Mouse (Mus musculus): ENCODE measurements around the gene Clic3. TPM values are rescaled to one million over a fixed set of nuclear protein-coding genes. Genes with fewer than 3 reads are reported as not detected.
A peak's percentile ranks its signal among the peaks of the same experiment; 100 is the strongest.
"Not testable (repeated sequence)": the region's sequence is repeated elsewhere in the genome, so short reads cannot be mapped to it uniquely, and the experiment has no call there.

Gene Clic3
- total RNA-seq (2021): under 1 TPM in 1 of 2 experiments, not detected in 1; 0.58 TPM
- long read RNA-seq, experiment 1: 0 reads
- long read RNA-seq, experiment 2, partial matches to known transcripts: 0 of 3 reads
- long read RNA-seq, experiment 2, other reads (novel, unspliced or antisense): 0 of 3 reads

DNA sequence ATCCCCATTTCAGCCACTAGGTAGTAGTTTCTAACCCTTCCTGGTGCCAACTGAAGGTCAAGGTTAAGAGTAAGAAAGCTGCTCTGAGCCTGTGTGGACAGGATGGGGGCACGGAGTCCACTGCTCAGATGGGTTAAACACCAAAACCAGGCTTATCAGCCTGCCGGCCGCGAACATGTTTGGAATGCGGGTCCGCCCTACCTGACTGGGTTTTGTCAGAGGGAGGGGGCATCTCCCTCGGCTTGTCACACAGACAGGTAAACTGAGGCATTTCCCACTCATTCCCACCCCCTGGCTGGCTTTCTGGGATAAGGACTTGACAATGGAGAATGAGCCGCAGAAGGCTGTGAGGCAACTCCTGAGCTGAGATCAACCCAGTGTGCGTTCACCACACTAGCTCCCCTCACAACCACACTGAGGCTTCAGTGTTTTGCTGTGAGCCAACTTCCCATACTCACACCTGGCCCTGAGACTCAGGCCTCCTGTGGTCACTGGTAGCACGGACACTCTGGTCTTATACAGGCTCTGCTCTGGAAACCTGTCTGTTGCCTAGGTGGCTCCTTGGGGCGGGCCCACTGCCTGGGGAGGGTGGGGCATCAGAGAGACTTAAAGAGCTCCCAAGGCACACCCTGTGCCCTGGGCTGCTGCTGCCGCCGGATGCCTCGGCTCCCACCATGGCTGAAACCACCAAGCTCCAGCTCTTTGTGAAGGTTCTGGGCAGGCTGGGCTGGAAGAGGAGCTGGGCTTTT lies at the start of gene Clic3:
Gene Clic3 (plus strand): TSS at position 634 of the 749 bp plus-strand sequence.
- no peak for DNase-seq (ENCODE audit: low spot score in 2 of 2)

DNA sequence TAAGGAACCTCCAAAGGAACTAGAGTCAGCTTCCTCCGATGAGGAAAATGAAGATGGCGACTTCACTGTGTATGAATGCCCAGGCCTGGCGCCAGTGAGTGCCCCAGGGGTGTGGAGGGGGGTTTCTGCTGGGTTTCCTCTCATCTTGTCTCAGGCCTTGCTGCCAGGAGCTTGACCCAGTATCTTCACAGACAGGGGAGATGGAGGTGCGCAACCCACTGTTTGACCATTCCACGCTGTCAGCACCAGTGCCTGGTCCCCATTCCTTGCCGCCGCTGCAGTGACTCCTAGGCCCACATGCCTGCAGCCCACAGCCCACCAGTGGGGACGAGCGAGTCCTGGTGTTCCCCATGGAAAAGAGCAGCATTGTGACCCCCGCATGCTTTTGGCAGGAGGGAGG lies 47.7 kb upstream of the Clic3 start:
- DNase-seq (ENCODE audit: low spot score in 2 of 2): no peak

DNA sequence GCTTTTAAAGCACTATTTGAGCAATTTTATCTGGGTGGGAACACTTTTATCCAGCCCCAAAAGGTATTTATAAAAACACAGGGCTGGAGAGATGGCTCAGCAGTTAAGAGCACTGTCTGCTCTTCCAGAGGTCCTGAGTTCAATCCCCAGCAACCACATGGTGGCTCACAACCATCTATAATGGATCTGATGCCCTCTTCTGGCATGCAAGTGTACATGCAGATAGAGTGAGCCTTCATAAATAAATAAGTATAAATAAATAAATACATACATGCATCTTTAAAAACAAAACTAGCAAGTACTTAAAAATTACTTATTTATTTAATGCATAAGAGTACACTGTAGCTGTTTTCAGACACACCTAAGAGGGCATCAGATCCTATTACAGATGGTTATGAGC lies 43.2 kb upstream of the Clic3 start:
- DNase-seq (ENCODE audit: low spot score in 2 of 2): not testable (repeated sequence)

DNA sequence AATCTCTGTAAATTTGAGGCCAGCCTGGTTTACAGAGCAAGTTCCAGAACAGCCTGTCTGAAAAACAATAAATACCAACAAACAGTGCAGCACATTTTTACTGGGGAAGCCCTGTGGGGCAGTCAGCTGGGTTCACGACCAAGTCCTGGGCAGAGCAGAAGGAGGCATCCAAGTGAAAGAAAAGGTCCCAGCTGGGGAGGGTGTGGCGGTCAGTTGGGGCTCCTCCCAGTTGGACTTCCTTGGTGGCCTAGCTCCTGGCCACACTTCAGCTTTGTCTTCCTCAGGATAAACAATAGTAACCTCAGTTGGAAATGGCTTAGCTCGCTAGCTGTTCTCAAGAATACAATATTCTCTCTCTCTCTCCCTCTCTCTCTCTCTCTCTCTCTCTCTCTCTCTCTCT lies 39.2 kb upstream of the Clic3 start:
- no peak for DNase-seq (ENCODE audit: low spot score in 2 of 2)

DNA sequence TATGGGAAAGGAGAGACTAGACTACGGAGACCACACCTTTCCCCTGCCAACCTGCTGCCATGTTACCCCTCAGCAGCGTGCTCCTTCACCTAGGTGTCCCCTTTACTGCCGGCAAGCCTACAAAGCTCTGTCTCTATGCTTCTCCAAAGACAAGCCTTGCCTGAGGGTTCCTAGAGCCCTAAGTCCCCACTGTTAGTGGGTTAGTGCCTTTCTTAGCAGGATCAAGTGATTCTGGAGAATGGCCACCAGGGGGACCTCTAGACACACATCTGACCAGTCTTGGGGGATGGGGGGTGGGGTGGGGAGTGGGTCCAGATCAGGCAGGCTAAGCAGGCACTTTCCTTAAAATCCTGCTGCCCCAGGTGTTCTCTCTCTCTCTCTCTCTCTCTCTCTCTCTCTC lies 34.7 kb upstream of the Clic3 start:
- DNase-seq (ENCODE audit: low spot score in 2 of 2): peak; percentile 31 to 65

DNA sequence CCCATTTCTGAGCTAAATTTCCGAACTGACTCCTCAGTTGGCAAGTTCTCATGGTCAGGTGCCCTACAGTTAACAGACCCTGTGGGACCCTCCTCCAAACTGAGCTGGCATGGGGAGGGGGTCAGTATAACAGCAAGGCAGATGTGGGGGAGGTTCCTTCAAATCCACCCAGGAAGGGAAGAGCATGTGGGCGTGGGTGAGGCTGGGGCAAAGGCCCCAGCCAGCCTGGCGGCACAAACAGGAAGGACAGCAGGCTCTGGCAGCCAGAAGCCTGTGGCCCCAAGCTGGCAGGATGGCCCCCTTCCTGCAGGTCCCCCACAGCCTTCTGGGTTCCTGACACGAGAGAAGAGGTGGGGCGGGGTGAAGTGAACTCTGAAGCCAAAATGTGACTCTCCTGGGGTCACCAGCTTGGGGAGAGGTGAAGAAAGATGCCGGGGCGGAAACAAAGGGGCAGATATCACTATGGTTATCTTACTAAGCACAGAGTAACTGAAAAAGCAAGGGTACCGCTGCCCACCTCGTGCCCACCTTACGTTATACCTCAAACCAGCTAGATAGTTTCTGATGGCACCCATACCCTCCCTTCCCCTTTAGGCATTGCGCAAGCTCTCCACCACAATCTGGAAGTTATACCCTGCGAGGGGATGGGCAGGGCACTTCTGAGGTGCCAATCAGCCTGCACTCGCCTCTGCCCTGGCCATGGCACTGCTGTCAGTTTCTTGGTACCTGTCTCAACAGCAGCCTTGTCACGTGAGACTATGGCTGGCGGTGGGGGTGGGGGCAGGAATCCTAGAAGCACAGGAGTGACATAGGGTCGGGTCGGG lies 33.8 kb upstream of the Clic3 start, which contains the start of gene Fut7:
Gene Fut7 (plus strand): TSS at position 681 of the 824 bp plus-strand sequence.
- no peak for DNase-seq (ENCODE audit: low spot score in 2 of 2)

DNA sequence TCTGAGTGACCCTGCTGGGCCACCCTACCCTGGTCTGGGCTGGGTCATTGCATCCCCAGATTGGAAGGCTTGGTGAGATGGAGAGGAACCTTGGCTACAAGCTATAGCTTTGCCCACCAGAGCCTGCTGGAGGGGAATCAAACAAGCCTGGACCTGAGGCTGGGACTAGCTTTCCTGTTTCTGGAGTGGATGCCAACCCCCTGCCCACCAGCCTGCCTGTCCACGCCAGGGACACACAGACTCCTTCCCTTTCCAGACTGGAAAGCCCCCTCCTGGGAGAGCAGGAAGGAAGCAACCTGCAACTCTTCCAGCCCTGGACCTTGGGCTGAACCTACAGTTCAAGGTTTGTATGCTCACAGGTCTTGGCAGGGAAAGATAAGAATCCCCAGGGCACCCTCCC lies 33.0 kb upstream of the Clic3 start:
- no peak for DNase-seq (ENCODE audit: low spot score in 2 of 2)

DNA sequence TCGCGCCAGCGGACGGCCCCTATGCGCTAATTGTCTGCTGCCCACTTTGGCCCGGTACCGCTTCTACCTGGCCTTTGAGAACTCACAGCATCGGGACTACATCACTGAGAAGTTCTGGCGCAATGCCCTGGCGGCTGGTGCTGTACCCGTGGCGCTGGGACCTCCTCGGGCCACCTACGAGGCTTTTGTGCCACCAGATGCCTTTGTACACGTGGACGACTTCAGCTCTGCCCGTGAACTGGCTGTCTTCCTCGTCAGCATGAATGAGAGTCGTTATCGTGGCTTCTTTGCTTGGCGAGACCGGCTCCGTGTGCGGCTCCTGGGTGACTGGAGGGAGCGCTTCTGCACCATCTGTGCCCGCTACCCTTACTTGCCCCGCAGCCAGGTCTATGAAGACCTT lies 31.2 kb upstream of the Clic3 start:
- no peak for DNase-seq (ENCODE audit: low spot score in 2 of 2)

DNA sequence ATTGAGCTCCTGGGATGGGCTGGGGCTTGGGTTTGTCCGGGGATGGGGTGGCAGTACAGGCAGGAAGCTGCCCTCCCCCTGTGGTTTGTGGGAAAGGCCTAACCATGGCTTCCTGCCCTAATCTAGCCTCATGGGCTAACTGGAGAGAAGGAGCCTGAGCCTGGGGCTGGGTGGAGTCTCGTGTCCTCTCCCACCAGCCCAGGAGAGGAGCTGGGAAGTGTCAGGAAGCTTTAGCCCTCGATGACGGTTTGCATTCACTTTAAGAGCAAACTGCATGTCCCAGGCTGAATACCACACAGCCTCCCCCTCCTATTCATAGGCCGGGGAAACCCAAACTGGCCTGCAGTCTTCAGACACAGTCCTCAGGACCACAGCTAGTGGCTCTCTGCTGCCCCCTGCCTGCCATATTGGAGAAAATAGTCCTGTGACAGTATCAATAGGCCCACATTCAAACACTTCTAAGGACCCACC lies 29.9 kb upstream of the Clic3 start:
- peak; percentile 63 to 77 for DNase-seq (ENCODE audit: low spot score in 2 of 2)

DNA sequence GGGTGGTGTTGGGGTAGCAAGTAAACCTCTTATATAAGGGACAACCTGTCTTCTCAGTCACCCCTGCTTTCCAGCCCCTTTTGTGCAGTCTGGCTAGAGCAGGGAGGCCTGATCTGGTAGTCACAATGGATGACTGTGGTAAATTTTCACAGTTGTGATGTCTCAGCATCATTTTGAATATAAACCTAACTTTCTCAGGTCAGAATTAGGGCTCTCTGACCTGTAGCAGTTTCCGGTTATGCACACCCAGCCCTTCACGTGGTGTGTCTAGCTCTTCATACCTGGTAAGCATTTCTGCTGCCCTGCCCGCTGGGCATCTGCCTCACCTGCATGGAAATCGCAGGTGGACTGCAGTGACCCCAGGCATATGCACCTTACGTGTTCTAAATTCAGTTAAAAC lies 29.4 kb upstream of the Clic3 start:
- DNase-seq (ENCODE audit: low spot score in 2 of 2): no peak

DNA sequence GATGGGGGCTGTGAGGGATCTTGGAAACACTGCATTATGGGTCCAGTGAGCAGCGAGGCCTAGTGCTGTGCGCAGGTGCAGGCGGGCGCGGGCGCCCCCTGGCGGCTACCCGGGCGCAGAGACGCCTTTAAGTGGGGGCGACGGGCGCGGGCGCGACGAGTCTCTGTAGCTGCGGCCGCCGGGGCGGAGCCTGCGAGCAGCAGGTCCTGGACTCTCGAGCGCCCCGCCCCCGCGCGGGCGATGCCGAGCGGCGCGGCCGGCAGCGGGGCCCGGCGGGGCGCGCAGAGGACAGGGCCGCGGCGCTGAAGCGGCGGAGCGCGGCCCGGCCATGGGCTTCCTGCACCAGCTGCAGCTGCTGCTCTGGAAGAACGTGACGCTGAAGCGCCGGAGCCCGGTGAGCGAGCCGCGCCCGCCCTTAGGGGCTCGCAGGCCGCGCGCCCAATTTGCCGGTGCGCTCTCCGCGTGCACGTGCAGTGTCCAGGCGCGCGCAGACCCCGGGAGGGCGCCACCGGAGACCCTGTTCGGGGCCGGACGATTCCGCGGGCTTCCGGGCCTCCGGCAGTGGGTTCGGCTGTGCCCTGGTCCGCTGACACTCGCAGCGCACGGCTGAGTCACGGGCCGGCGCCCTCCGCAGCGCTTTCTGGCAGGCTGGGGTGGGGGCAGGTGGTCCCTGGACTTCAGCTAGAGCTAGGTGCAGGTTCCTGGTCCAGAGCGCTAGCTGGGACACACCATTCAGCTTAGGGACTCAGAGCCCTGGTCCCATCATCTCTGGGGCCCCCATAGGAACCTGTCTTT lies 28.0 kb upstream of the Clic3 start, which contains the start of gene Abca2:
Gene Abca2 (plus strand): TSS at position 262 of the 795 bp plus-strand sequence.
- DNase-seq (ENCODE audit: low spot score in 2 of 2): peak; percentile 94 to 95

DNA sequence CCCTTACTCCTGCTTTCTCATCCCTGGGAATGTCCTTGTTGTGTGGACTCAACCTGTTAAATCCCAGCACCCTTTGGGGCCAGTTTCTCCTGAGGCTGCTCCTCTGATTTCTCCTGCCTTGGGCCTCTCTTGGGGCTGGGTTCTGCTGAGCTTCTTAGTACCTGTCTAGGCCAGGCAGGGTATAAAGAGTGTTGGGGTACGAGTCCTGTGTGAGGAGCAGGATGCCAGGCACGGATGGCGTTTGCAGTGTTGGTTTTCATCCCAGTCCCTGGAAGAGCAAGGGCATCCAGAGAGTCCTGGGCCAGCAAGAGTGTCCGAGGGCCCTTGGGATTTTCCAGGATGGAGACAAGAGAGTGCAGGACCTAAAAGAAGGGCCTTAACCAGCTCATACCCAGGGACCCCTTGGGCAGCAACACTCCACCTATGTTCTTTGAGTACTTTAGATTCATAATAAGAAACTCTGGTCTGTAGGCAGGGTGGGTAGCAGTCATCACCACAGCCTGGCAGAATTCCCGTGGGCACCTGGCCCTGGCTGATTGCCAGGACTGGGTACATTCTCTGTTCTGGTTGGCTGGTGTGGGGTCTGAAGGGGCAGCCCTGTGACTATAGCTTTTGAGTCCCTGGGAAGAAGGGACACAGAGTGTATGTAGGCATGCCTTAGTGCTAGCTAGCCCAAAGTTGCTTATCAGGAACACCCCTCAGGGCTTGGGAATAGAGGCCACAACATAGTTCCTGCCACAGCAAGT lies 27.0 kb upstream of the Clic3 start:
- no peak for DNase-seq (ENCODE audit: low spot score in 2 of 2)

DNA sequence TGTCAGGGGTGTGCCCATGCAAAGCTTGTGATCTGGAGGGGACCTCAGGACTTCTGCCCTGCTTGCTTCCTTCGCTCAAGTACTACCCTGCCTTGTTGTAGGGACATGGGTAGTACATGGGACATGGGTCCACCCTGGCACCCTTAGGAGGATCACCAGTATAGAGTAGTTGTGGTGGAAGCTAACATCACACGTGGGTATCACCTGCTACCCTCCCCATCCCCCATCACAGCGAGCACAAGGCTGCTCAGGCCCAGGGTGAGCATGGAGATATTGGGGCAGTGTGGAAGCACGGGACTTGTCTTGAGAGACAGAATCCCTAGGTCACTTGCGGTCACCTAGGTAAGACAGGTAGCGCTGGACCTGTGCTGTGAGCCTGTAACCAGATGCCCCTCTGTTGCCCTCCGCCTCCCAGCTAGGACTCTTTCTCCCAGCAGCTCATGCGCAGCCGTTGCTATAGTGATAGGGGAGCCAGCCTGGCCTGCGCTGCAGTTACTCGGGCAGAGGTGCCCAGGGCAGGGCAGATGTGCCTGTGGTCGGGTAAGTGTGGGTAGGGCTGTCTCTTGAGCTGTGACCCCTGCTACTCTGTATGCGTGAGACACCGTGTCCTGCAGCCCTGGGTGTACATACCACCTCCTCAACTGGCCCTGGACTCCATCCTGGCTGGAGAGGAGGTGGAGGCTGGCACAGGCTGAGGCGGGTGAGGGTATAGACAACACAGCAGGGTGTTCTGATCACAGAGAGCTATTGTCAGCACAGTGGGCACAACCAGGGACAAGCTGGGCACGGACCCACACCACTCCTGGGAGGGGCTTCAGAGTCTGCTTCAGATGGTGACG lies 26.0 kb upstream of the Clic3 start:
- peak in 1 of 2 experiments; percentile 23 for DNase-seq (ENCODE audit: low spot score in 2 of 2)

DNA sequence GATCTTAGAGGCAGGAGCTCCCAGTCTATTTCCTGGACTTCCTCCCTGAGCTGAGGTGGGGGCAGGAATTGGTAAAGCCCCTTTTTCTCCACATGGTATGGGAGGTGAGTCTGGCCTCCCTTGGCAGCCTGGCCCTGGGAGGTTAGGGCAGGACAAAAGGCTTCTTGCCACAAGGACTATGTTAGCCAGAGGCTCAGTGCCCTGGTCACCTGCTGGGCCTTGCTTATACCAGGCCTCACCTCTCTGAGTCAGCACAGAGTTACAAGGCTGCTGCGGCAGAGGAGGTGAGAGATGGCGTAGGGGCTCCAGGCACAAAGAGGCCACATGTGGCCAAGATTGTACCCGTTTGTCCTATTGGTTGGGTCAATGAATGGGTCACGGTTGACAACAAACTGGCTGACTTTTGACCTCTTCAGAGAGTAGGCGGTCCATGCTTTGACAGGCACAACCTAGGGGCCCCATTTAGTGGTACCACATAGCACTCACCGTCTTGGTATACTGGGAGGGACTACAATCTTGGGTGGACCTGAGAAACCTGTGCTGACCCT lies 25.3 kb upstream of the Clic3 start:
- DNase-seq (ENCODE audit: low spot score in 2 of 2): no peak

DNA sequence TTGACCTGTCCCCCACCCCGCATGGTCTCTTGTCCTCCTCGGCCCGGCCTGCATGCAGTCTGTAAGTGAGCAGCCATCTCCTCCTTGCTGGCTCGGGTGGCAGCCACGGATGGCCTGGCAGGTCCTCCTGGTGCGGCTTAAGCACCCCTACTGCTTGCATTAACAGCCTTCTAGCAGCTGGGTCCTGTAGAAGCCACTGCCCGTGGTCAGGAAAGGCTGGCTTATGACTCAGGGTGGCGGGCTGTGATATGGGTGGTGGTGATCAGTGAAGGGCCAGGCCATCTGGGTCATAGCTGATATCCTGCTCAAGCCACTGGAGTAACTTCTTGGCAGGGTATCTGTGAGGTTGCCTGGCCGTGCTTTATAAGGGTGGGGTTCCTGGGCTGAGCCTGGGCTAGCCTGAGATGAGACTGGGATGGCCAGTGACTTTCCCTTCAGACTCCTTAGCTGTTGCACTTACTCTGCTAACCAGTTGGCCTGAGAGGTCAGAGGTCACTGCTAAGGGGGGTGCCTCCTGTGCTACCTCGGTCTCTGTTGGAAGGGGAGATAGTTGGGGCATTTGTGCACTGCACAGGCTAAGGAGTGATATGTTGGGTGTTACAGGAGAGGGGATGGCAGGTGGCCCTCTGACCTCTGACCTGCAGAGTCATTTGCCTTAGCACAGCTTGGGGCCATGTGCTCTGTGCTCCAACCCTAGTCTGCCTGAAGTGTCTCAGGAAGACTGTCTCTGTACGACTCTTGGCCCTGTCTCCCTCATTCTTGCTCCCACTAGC lies 24.1 kb upstream of the Clic3 start:
- DNase-seq (ENCODE audit: low spot score in 2 of 2): no peak

DNA sequence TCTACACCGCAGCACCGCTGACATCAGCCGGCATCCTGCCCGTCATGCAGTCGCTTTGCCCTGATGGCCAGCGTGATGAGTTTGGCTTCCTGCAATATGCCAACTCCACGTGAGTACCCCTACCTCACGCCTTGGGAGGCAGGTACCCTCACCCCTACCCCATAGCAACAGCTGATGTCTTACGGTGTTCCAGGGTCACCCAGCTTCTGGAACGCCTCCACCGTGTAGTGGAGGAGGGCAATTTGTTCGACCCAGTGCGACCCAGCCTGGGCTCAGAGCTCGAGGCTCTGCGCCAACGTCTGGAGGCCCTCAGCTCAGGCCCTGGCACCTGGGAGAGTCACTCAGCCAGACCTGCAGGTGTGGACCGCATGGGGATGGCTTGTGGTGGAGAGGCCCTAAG lies 23.5 kb upstream of the Clic3 start:
- no peak for DNase-seq (ENCODE audit: low spot score in 2 of 2)

DNA sequence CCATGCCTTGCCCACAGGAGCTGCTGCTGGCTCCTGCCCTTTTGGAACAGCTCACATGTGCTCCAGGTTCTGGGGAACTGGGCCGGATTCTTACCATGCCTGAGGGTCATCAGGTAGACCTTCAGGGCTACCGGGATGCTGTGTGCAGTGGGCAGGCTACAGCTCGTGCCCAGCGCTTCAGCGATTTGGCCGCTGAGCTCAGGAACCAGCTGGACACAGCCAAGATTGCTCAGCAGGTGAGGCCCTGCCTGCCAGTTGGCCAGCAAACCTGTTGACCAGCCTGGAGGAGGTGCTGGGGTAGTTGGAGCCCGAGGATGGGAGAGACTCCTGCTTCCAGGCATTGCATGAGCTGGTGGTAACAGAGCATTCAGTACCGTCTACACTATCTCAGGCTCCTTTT lies 22.3 kb upstream of the Clic3 start:
- no peak for DNase-seq (ENCODE audit: low spot score in 2 of 2)

DNA sequence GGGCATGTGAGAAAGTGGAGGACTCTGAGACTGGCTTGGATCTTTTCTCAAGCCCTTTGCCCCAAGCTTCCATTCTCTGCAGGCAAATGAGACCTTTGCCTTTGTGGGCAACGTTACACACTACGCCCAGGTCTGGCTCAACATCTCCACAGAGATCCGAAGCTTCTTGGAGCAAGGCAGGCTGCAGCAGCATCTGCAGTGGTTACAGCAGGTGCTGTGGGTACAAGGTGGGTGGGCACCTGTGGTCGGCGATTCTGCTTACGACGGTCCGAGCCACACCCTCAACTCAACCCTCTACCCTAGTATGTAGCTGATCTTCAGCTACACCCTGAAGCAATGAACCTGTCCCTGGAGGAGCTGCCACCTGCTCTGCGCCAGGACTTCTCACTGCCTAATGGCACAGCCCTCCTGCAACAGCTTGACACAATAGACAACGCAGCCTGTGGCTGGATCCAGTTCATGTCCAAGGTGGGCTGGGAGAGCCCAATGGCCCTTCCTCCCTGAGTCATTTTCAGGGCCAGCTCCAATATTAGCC lies 20.3 kb upstream of the Clic3 start:
- no peak for DNase-seq (ENCODE audit: low spot score in 2 of 2)
